Mouse (Mus musculus) heart, postnatal 4 days (tissue): Measurements from ENCODE around the gene Adam15. TPM values are rescaled to one million over a fixed set of nuclear protein-coding genes. Genes with fewer than 3 reads are reported as not detected.

Experiments
- DNase-seq: peaks from one replicate; pipeline ENCODE4 v3.0.0; 2021
- total RNA-seq, 2 experiments: library from RNA; stranded (reverse); gene quantifications; 2 replicates each; pipeline ENCODE4 v1.2.3; 2021

The Adam15 gene
- 10 to 100 TPM; 93.6 to 95.2 TPM for total RNA-seq

GRCm38 (mm10) chr3:89349869-89350501 is at the start of gene Adam15:
Gene Adam15, minus strand, starts transcription at chr3:89349996.
- DNase-seq, result peak; percentile 94

GRCm38 (mm10) chr3:89396654-89397005 is 46.8 kb upstream of the Adam15 start:
- DNase-seq, result no peak

DNA sequence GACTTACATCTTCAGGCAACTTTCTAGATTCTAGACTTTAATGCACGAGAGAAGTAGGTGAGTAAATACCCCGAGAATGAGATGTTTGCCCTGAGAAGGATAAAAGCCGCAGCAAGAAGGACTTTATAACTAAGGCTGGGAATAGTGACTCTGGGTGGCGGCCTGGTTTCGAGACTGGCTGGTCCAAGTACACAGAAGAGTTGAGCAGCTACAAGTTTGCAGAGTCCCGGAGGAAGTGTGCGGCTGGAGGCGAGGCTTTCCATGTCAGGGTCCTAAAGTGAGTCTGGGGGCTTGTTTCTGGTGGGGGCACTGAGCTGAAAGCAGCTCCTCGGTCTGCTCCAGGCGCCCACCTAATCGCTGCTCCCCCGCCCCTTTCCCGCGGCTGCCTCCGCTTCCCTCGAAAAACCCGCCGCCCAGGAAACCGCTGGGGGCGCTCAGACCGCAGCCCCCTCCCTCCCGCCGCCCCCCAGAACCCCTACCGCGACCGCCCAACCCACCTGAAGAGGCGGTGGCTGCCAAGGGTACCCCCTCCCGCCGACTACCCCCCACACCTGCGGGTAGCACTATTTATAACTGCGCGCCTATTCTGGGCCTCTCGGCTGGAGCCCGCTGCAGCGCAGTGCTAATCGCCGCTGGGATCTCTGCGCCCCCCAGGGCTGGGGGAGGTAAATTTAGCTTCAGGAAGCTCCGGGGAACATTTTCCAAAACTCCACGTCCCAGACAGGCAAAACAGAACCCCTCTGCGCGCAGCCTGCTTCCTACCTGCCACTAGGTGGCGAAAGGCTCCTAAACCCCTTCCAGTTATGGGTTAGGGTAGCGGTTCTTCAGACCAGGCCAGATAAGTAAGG is 46.2 kb upstream of the Adam15 start:
- DNase-seq, result peak; percentile 80

GRCm38 (mm10) chr3:89395419-89395805 is 45.6 kb upstream of the Adam15 start:
- DNase-seq, result no peak

DNA sequence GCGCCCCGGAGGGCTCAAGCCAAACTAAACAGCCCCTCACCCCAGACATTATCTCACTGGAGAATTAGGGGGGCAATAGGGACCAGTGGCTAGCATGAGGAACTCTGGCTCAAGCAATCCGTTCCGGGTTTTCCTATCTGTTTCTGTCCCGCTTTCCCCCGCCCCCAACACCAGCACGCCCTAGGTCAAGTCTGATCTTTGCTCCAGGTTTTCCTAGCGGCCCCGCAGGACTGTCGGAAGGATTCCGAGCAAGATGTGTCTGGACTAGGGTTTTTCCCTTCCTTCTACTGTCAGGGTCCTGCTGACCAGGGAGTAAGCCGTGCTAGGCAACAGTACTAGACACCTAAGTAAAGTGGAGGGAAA is 45.1 kb upstream of the Adam15 start:
- DNase-seq, result peak; percentile 87

GRCm38 (mm10) chr3:89394006-89394893 is 44.5 kb upstream of the Adam15 start, which contains the start of gene Zbtb7b:
Gene Zbtb7b, minus strand, starts transcription at chr3:89394776.
- peak; percentile 79 for DNase-seq

DNA sequence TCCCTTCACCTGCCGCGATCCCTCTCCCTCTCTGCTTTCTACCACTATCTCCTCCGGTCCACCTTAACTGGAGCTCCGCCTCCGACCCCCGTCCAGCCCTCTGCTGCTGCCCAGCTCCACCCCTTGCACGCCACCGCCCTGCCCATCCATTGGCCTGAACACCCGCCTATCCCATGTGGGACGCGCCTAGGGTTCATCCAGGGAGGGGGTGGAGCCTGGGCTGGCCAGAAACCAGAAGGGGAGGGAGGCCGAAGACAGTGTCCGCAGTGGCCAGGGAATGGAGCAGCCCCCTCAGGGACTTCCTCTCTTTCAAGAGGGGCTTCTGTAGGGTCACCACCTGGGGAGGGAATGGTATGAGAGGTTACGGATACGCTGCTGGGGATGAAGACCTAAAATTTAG is 43.8 kb upstream of the Adam15 start:
- DNase-seq, result peak; percentile 99

DNA sequence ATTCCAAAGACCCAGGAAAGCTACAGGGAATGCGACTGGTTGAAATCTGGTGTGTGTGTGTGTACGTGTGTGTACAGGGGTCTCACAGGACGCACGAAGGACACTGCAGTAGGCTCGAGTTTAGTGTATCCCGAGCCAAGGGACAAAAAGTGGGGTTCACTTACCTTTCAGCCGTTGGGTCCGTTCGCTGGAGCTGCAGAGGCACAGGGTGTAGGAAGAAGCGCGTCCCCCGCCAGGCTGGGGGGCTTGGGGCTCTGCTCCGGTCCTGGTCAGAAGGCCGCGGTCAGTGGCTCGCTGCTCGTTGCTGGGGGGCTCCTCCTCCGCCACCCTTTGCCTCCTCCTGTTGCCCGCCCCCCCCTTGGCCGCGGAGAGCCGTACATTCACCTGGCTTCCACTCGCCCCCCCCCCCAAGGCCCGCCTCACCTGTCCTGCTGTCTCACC is 43.1 kb upstream of the Adam15 start:
- no peak for DNase-seq

- DNase-seq, result peak; percentile 72
Measured at GRCm38 (mm10) chr3:89391663-89392511, 42.1 kb upstream of the Adam15 start.

DNA sequence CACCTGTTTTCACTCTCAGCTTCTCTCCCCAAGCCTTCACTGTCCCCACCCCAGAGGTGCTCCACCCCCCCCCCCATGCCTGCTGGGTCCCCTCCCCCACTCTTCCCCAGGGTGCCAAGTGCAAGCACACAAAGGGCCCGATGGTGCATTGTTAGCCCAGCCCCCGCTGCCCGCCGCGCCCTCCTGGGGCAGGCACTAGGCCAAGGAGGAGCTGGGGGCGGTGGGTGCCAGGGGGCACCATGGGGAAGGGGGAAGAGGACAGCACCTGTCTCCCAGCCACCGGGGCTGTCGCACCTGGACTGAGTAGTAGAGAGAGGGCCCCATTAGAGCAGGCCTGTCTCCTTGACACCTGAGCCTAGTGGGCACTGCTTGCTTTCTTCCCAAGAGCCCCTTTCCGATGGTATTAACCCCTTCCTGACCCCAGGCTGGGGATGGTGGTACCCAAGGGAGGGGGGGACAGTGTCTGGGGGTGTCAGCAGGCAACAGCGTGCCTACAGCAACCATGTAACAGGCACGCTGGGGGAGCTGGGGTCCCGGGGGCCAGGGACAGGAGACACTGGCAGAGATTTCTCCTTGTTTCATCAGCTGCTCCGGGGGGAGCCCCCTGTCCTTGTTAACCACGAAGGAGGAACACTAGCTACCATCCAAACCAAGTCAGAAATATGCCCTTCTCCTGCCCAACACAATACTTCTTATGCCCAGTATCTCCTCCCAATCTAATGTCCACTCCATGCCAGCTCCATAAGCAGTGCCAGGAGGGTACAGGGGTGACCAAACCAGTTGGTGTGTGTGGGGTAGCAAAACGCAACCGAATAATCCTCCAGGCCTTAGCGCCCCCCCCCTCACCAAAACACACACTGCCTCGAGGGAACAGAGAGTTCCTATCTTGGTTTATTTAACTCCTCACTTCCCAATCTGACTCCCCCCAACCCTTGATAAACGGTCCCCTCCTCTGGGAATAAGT is 41.2 kb upstream of the Adam15 start:
- peak; percentile 53 for DNase-seq

- peak; percentile 58 for DNase-seq
Measured at GRCm38 (mm10) chr3:89390111-89390515, 40.3 kb upstream of the Adam15 start.

DNA sequence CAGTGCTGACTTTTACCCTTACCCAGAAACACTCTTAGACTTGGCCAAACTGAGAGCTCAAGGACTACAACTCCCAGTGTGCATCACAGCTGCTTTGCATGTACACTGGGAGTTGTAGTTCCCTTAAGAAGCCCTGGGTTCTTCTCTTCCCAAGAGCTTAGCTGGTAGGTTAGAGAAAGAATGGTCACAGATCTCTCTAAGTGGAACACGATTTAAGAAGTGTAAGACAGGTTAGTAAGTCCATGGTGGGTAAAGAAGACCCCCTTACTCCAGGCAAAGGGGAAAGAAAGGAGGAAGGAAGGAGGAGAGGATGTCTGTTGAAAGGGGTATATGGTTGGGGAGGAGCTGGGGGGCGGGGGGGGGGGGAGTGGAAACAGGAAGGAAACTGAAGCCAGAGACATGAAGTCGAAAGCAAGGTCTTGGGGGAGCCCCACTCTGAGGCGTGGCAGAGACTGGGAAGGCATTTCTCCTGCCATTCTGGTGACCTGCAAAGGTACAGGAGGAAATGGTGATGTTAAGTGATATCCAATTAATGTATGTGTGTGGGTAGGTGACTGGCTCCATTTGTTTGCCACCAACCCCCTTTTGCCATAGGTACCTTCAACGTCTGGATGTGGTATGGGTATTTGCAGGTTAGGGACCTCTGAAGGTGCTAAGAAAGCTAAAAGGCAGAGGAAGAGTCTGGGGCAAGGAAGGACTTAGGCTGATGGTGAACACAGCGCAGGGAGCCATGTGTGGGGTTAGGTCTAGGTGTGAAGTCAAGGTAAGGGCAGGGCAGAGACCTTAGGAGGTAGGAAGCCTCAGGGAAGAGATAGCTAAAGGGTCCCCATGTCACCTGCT is 39.3 kb upstream of the Adam15 start:
- DNase-seq, result no peak

- DNase-seq, result peak; percentile 83
Measured at GRCm38 (mm10) chr3:89388134-89388881, 38.5 kb upstream of the Adam15 start.

GRCm38 (mm10) chr3:89387632-89388031 is 37.8 kb upstream of the Adam15 start:
- no peak for DNase-seq

- no peak for DNase-seq
Measured at GRCm38 (mm10) chr3:89386438-89387420, 36.9 kb upstream of the Adam15 start.

GRCm38 (mm10) chr3:89385451-89385850 is 35.7 kb upstream of the Adam15 start:
- DNase-seq, result no peak

GRCm38 (mm10) chr3:89384331-89385076 is 34.7 kb upstream of the Adam15 start:
- no peak for DNase-seq
